Mouse (Mus musculus) hindbrain, embryonic 12.5 days (tissue): ENCODE results near the gene Hdlbp. TPM values are rescaled to one million over a fixed set of nuclear protein-coding genes. Genes with fewer than 3 reads are reported as not detected.

ENCODE experiments used
- ATAC-seq: fragments of 200-750 bp; cut with Nextera tagmentation; 2 replicates; pipeline ENCODE4 v1.8.0; 2017; ENCODE audit warnings: moderate TSS enrichment; ENCODE audit not compliant: low FRiP score
- H3K27ac ChIP-seq: fragments of 300-500 bp; sonication (generic); 2 replicates; pipeline ENCODE4 v1.5.1; 2016; ENCODE audit warnings: mild to moderate bottlenecking
- H3K27me3 ChIP-seq: fragments of 300-500 bp; sonication (generic); 2 replicates; pipeline ENCODE4 v1.6.1; 2016; ENCODE audit warnings: mild to moderate bottlenecking
- H3K36me3 ChIP-seq: fragments of 300-500 bp; sonication (generic); 2 replicates; pipeline ENCODE4 v1.6.1; 2016; ENCODE audit warnings: mild to moderate bottlenecking
- H3K4me1 ChIP-seq: fragments of 300-500 bp; sonication (generic); 2 replicates; pipeline ENCODE4 v1.6.1; 2016
- H3K4me2 ChIP-seq: fragments of 300-500 bp; sonication (generic); replicated peaks from 2 replicates; pipeline ENCODE4 v1.6.1; 2016; ENCODE audit warnings: mild to moderate bottlenecking
- H3K4me3 ChIP-seq: fragments of 300-500 bp; sonication (generic); 2 replicates; pipeline ENCODE4 v1.5.1; 2016; ENCODE audit warnings: mild to moderate bottlenecking
- H3K9ac ChIP-seq: fragments of 300-500 bp; sonication (generic); 2 replicates; pipeline ENCODE4 v1.6.1; 2016; ENCODE audit warnings: mild to moderate bottlenecking, moderate library complexity
- H3K9me3 ChIP-seq: fragments of 300-500 bp; sonication (generic); replicated peaks from 2 replicates; pipeline ENCODE4 v1.6.1; 2016; ENCODE audit warnings: mild to moderate bottlenecking
- WGBS: fragments of 180-500 bp; shearing (Covaris S2); methylation state at CpG from one replicate; pipeline ENCODE4 v1.1.7; 2016; 5-methylcytosine and 5-hydroxymethylcytosine counted together
- polyA plus RNA-seq: library from polyadenylated mRNA; unstranded; fragments of >200 nt; fragmentation: Nextera tagmentation; extraction: Ambion mirVana; gene quantifications from 2 replicates; pipeline ENCODE4 v1.2.1, GENCODE M21; 2016

Hdlbp gene
- polyA plus RNA-seq, 1 experiment from 2014 or later: 111 TPM

GRCm38 (mm10) chr1:93439321-93439720 lies 39.3 kb downstream of the Hdlbp start:
- Histone ChIP-seq H3K9me3 (no peaks in the 10 kb centered on the region), H3K4me3 (no peak overlapping the region), H3K4me2 (no peak overlapping the region), H3K36me3 (peaks cover 38% of the 10 kb centered on the region), H3K9ac (no peak overlapping the region), H3K4me1 (peaks cover 7% of the 10 kb centered on the region), H3K27ac (no peak overlapping the region), H3K27me3 (no peaks in the 10 kb centered on the region)
- WGBS: 89% methylated on average over 1 of the region's 1 CpGs
- no peak for ATAC-seq

GRCm38 (mm10) chr1:93432087-93432486 lies 46.5 kb downstream of the Hdlbp start:
- no peak for ATAC-seq
- no peak overlapping the region for H3K4me3 ChIP-seq
- 92% methylated on average over 6 of the region's 6 CpGs for WGBS

GRCm38 (mm10) chr1:93403403-93403802 lies 75.2 kb downstream of the Hdlbp start:
- Histone ChIP-seq H3K27ac (no peak overlapping the region), H3K27me3 (peaks cover 16% of the 10 kb centered on the region), H3K9ac (no peak overlapping the region), H3K4me2 (no peak overlapping the region), H3K4me3 (no peak overlapping the region), H3K36me3 (peaks cover 25% of the 10 kb centered on the region), H3K4me1 (peaks cover 5% of the 10 kb centered on the region; the same call in 1 of the 2 replicates), H3K9me3 (no peaks in the 10 kb centered on the region)
- 95% methylated on average over 4 of the region's 4 CpGs for WGBS
- ATAC-seq: no peak

More at GRCm38 (mm10) chr1:93432087-93432486, 46.5 kb downstream of the Hdlbp start:
- no peaks in the 10 kb centered on the region for H3K9me3 ChIP-seq
- H3K27ac ChIP-seq: no peak overlapping the region
- no peaks in the 10 kb centered on the region for H3K4me1 ChIP-seq
- H3K36me3 ChIP-seq: peaks cover 58% of the 10 kb centered on the region
- no peaks in the 10 kb centered on the region for H3K27me3 ChIP-seq
- no peak overlapping the region for H3K9ac ChIP-seq
- no peak overlapping the region for H3K4me2 ChIP-seq

DNA sequence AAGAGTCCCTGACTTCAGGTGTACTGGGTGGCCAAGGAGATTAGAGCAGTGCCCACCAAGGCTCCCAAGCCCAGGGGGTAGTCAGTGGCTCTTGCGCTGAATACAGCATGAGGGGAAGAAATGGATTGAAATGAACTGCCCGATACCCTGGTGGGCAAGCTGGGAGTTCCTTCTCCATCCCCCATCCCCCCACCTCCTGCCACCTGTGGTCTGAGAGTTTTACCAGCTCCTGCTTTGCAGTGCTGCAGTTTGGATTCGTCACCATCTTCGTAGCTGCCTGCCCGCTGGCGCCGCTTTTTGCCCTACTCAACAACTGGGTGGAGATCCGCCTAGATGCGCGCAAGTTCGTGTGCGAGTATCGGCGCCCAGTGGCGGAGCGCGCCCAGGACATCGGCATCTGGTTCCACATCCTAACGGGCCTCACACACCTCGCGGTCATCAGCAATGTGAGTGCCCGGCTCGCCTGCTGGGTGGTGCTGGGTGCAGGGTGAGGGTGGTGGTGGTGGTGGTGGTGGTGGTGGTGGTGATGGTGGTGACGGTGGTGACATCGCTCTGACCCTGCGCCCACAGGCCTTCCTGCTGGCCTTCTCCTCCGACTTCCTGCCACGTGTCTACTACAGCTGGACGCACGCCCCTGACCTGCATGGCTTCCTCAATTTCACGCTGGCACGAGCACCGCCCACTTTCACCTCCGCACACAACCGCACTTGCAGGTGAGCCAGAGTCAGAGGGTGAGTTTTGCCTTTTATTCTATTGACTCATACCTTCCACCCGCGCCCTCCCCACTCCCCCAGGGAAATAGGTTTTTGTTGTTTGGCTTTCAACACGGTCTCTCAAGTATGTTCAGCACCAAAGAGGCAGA lies 77.2 kb downstream of the Hdlbp start:
- 24% methylated on average over 37 of the region's 38 CpGs for WGBS
- ATAC-seq: 0 out of 2 replicates have a peak, but pooled peaks have one; percentile 13
- Histone ChIP-seq H3K27ac (no peak overlapping the region), H3K4me3 (peak overlapping the region; percentile 18), H3K4me2 (peak overlapping the region; percentile 46), H3K9me3 (no peaks in the 10 kb centered on the region), H3K27me3 (peaks cover 16% of the 10 kb centered on the region), H3K4me1 (peaks cover 5% of the 10 kb centered on the region; the same call in 1 of the 2 replicates), H3K36me3 (peaks cover 5% of the 10 kb centered on the region), H3K9ac (no peak overlapping the region)

DNA sequence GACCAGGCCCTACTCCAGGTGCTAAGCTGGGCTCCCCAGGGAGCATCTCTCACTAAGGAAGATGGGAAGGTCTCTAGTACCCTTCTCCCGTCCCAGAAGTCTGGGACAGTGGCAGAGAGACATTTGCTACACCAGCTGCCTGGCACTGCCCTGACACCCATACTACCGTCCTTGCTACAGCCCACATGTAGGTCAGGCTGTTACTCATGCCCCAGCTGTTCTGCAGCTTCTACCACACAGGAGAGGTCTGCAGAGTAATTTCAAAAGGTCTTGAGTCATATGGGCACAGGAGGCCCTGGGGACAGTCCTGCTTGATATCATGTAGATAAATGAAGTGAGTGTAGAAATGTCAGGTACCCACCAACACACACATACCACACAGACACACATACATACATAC lies 89.7 kb downstream of the Hdlbp start:
- no peak for ATAC-seq
- Histone ChIP-seq H3K4me2 (no peak overlapping the region), H3K4me1 (no peaks in the 10 kb centered on the region), H3K27ac (no peak overlapping the region), H3K4me3 (no peak overlapping the region), H3K9me3 (no peaks in the 10 kb centered on the region), H3K36me3 (no peaks in the 10 kb centered on the region), H3K9ac (no peak overlapping the region), H3K27me3 (no peaks in the 10 kb centered on the region)
- 66% methylated on average over 2 of the region's 2 CpGs for WGBS

- 0 out of 2 replicates have a peak, but pooled peaks cover 2% of the 10 kb centered on the region for H3K9me3 ChIP-seq
- ATAC-seq: no peak
- H3K36me3 ChIP-seq: no peaks in the 10 kb centered on the region
- 93% methylated on average over 2 of the region's 2 CpGs for WGBS
- H3K27me3 ChIP-seq: no peaks in the 10 kb centered on the region
- H3K27ac ChIP-seq: no peak overlapping the region
- H3K9ac ChIP-seq: no peak overlapping the region
- no peak overlapping the region for H3K4me3 ChIP-seq
- no peak overlapping the region for H3K4me2 ChIP-seq
- H3K4me1 ChIP-seq: no peaks in the 10 kb centered on the region
These were observed 91.4 kb downstream of the Hdlbp start for GRCm38 (mm10) chr1:93387198-93387597.

DNA sequence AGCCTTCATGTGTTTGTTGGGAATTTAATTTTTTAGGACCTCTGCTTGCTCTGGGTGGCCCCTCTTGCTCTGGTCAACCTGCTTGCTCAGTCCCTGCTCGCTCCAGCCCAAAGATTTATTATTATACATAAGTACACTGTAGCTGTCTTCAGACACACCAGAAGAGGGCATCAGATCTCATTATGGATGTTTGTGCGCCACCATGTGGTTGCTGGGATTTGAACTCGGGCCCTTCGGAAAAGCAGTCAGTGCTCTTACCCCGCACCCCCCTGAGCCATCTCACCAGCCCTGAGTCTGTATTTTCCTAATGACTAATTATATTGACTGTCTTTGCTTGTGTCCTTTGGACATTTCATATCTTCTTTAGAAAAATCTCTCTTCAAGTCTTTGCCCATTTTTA lies 99.5 kb downstream of the Hdlbp start:
- no peak for ATAC-seq
- 77% methylated on average over 5 of the region's 5 CpGs for WGBS

DNA sequence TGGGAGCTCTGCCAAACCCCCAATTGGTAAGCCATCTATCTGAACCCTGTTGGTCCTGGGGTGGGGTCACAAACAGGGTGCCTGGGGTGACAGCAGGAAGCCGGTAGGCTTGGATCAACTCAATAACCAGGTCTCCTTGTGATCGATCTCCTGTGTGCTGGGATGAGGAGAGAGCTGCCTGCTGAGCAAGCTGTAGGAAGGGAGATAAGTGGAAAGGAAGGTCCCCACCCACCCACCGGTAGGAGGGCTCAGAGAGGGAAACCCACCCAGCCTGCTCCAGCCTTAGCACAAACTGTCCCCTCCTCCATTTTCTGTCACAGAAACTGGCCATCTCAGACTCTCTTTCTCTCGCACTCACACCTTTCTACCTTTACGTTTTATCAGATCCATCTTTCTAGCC lies 101.3 kb downstream of the Hdlbp start:
- H3K4me1 ChIP-seq: 0 out of 2 replicates have a peak, but pooled peaks cover 5% of the 10 kb centered on the region
- no peak overlapping the region for H3K27ac ChIP-seq
- H3K4me2 ChIP-seq: no peak overlapping the region
- 0 out of 2 replicates have a peak, but pooled peaks cover 2% of the 10 kb centered on the region for H3K27me3 ChIP-seq
- no peaks in the 10 kb centered on the region for H3K36me3 ChIP-seq
- 0 out of 2 replicates have a peak, but pooled peaks cover 1% of the 10 kb centered on the region for H3K9me3 ChIP-seq
- H3K4me3 ChIP-seq: no peak overlapping the region
- no peak for ATAC-seq
- H3K9ac ChIP-seq: no peak overlapping the region
- 71% methylated on average over 5 of the region's 5 CpGs for WGBS

More for the DNA sequence above, 99.5 kb downstream of the Hdlbp start:
- H3K4me1 ChIP-seq: no peaks in the 10 kb centered on the region
- no peak overlapping the region for H3K9ac ChIP-seq
- no peak overlapping the region for H3K4me2 ChIP-seq
- H3K27ac ChIP-seq: no peak overlapping the region
- no peak overlapping the region for H3K4me3 ChIP-seq
- H3K36me3 ChIP-seq: no peaks in the 10 kb centered on the region
- H3K27me3 ChIP-seq: no peaks in the 10 kb centered on the region
- 0 out of 2 replicates have a peak, but pooled peaks cover 2% of the 10 kb centered on the region for H3K9me3 ChIP-seq

GRCm38 (mm10) chr1:93373665-93374064 lies 105.0 kb downstream of the Hdlbp start, which contains the start of gene Ano7:
Gene Ano7, plus strand, starts transcription at chr1:93373930.
- Histone ChIP-seq H3K4me1 (0 out of 2 replicates have a peak, but pooled peaks cover 5% of the 10 kb centered on the region), H3K4me3 (no peak within 1 kb of the TSS), H3K9ac (no peak within 1 kb of the TSS), H3K27ac (no peak within 1 kb of the TSS), H3K9me3 (no peaks in the 10 kb centered on the region), H3K36me3 (no peaks in the 10 kb centered on the region), H3K4me2 (no peak within 1 kb of the TSS), H3K27me3 (0 out of 2 replicates have a peak, but pooled peaks cover 2% of the 10 kb centered on the region)
- WGBS: 84% methylated on average over 4 of the region's 4 CpGs
- no peak for ATAC-seq

GRCm38 (mm10) chr1:93365641-93366040 lies 113.0 kb downstream of the Hdlbp start:
- Histone ChIP-seq H3K9ac (no peak overlapping the region), H3K4me1 (no peaks in the 10 kb centered on the region), H3K27ac (no peak overlapping the region), H3K27me3 (no peaks in the 10 kb centered on the region), H3K4me2 (no peak overlapping the region), H3K36me3 (peaks cover 58% of the 10 kb centered on the region), H3K4me3 (no peak overlapping the region), H3K9me3 (no peaks in the 10 kb centered on the region)
- WGBS: 96% methylated on average over 6 of the region's 6 CpGs
- no peak for ATAC-seq

GRCm38 (mm10) chr1:93362661-93363060 lies 116.0 kb downstream of the Hdlbp start:
- peaks cover 84% of the 10 kb centered on the region for H3K36me3 ChIP-seq
- H3K4me1 ChIP-seq: no peaks in the 10 kb centered on the region
- ATAC-seq: no peak
- H3K27ac ChIP-seq: no peak overlapping the region
- no peaks in the 10 kb centered on the region for H3K27me3 ChIP-seq
- 92% methylated on average over 4 of the region's 4 CpGs for WGBS
- no peak overlapping the region for H3K4me2 ChIP-seq
- H3K9me3 ChIP-seq: no peaks in the 10 kb centered on the region
- H3K4me3 ChIP-seq: no peak overlapping the region
- H3K9ac ChIP-seq: no peak overlapping the region
